Mouse (Mus musculus): ENCODE measurements around the gene Armc6.
A peak's percentile ranks its signal among the peaks of the same experiment; 100 is the strongest.

DNA sequence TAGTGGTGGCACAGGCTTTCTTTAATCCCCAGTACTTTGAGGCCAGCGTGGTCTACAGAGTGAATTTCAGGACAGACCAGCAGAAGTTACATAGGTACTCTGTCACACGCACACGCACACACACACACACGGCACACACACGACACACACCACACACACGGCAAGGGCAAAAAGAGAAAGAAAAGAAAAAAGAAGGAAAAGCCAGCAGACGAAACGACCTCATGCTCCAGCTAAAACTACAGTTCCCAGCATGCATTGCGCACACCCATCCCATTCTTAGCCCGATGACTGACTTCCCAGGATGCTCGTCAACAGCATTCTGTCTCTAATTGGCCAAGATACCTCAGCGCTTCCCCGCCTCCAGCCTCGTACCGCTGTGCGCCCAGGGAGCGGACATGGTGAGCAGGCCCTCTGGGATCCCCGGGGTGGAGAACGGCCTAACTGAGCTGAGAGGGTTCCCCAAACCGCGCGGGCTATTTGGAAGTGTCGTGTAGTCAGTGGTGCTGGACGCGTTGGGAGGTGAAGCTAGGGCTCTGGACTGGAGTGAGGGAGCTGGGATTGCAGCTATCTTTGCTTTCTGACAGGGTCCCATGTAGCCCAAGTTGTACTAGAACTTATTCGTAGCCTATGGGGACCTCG, 62.1 kb downstream of the Armc6 start, which contains the start of gene Tmem161a:
- no peak for TF ChIP-seq CTCF (IDR thresholded peaks at IDR 0.05; ENCODE audit: borderline replicate concordance, extremely low read depth, insufficient read depth, insufficient read length)
- peak; percentile 53; the same call in 1 of the 2 replicates for TF ChIP-seq POLR2A (IDR thresholded peaks at IDR 0.05; ENCODE audit: borderline replicate concordance, extremely low read depth, insufficient read depth, insufficient read length, poor library complexity, severe bottlenecking)
